Mouse (Mus musculus): ENCODE data around the gene Ankrd13d. TPM values are rescaled to one million over a fixed set of nuclear protein-coding genes. Genes with fewer than 3 reads are reported as not detected.

Gene Ankrd13d
- total RNA-seq, 2 experiments from 2014 or later = 63.4 to 70.7 TPM

DNA sequence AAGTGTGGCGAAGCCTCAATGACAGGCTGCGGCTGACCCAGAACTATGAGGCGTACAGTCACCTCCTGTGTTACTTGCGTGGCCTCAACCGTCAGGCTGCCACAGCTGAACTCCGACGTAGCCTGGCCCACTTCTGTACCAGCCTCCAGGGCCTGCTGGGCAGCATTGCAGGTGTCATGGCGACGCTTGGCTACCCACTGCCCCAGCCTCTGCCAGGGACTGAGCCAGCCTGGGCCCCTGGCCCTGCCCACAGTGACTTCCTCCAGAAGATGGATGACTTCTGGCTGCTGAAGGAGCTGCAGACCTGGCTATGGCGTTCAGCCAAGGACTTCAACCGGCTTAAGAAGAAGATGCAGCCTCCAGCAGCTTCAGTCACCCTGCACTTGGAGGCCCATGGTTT is 60.8 kb downstream of the Ankrd13d start:
- Histone ChIP-seq H3K27ac (no peak overlapping the region), H3K4me3 (no peak overlapping the region)
- DNase-seq (ENCODE audit: low spot score in 2 of 2) = no peak
- TF ChIP-seq CTCF (conservative IDR thresholded peaks at IDR 0.05) = no peak

- H3K27ac ChIP-seq = 0 out of 2 replicates have a peak overlapping the region, but pooled peaks have one; percentile 5
Measured at GRCm38 (mm10) chr19:4220957-4221743, 61.8 kb downstream of the Ankrd13d start.

GRCm38 (mm10) chr19:4220416-4220815 is 62.5 kb downstream of the Ankrd13d start:
- no peak for DNase-seq (ENCODE audit: low spot score in 2 of 2)
- TF ChIP-seq CTCF (conservative IDR thresholded peaks at IDR 0.05) = no peak
- Histone ChIP-seq H3K27ac (no peak overlapping the region), H3K4me3 (no peak overlapping the region)

More at GRCm38 (mm10) chr19:4220957-4221743, 61.8 kb downstream of the Ankrd13d start:
- no peak overlapping the region for H3K4me3 ChIP-seq
- no peak for TF ChIP-seq CTCF (conservative IDR thresholded peaks at IDR 0.05)
- no peak for DNase-seq (ENCODE audit: low spot score in 2 of 2)

Small RNAs within 50 kb of the gene (microRNA-seq; reads per million reads assigned to microRNA genes)
- 4.5 to 5.3 reads per million in 2 experiments for gene Mir6985

Other genes with a start within 250 kb of the Ankrd13d start
- gene Gstp1, start 245.2 kb downstream of the Ankrd13d start, total RNA-seq (2021) = 100 to 1,000 TPM; 395 to 398 TPM
- gene Gstp2, start 237.1 kb downstream of the Ankrd13d start, total RNA-seq (2021) = 10 to 100 TPM; 46.2 to 49.4 TPM
- not detected for gene Gstp3, start 223.6 kb downstream of the Ankrd13d start, total RNA-seq (2021)
- gene Cabp2, start 201.6 kb downstream of the Ankrd13d start, total RNA-seq (2021) = not detected
- 10 to 100 TPM; 29.5 to 33.9 TPM for gene Cdk2ap2, start 186.0 kb downstream of the Ankrd13d start, total RNA-seq (2021)
- gene Pitpnm1, start 183.1 kb downstream of the Ankrd13d start, total RNA-seq (2021) = 100 to 1,000 TPM; 173 to 180 TPM
- gene Aip, start 157.3 kb downstream of the Ankrd13d start, total RNA-seq (2021) = 100 to 1,000 TPM; 111 to 123 TPM
- under 1 TPM; 0.07 to 0.08 TPM for gene Gpr152, start 143.3 kb downstream of the Ankrd13d start, total RNA-seq (2021)
- under 1 TPM in 1 of 2 experiments, not detected in 1; 0.17 TPM for gene Cabp4, start 139.1 kb downstream of the Ankrd13d start, total RNA-seq (2021)
- gene Coro1b, start 134.5 kb downstream of the Ankrd13d start, total RNA-seq (2021) = 10 to 100 TPM; 84.8 to 92.9 TPM
- gene Ptprcap, start 129.5 kb downstream of the Ankrd13d start, total RNA-seq (2021) = 1 to 10 TPM; 1.0 to 2.5 TPM
- gene Rps6kb2, start 119.8 kb downstream of the Ankrd13d start, total RNA-seq (2021) = 10 to 100 TPM; 42.5 to 47.9 TPM
- gene Carns1, start 107.7 kb downstream of the Ankrd13d start, total RNA-seq (2021) = 1 to 10 TPM; 6.6 to 8.9 TPM
- gene Tbc1d10c, start 91.9 kb downstream of the Ankrd13d start, total RNA-seq (2021) = 1 to 10 TPM in 1 of 2 experiments, under 1 TPM in 1; 0.91 to 1.0 TPM
- gene Ppp1ca, start 91.1 kb downstream of the Ankrd13d start, total RNA-seq (2021) = 100 to 1,000 TPM; 263 to 276 TPM
- 1 to 10 TPM; 8.1 to 8.7 TPM for gene Rad9a, start 81.5 kb downstream of the Ankrd13d start, total RNA-seq (2021)
- gene Clcf1, start 68.9 kb downstream of the Ankrd13d start, total RNA-seq (2021) = under 1 TPM; 0.61 to 0.76 TPM
- not detected for gene AC109138.7, start 68.8 kb downstream of the Ankrd13d start, total RNA-seq (2021)
- gene Pold4, start 51.2 kb downstream of the Ankrd13d start, total RNA-seq (2021) = 10 to 100 TPM; 16.7 to 18.2 TPM
- 10 to 100 TPM; 57.5 to 58.7 TPM for gene Ssh3, start 14.0 kb downstream of the Ankrd13d start, total RNA-seq (2021)
- gene Grk2, start 23.1 kb upstream of the Ankrd13d start, total RNA-seq (2021) = 100 to 1,000 TPM; 181 to 201 TPM
- gene Kdm2a, start 115.1 kb upstream of the Ankrd13d start, total RNA-seq (2021) = 10 to 100 TPM; 77.5 to 87.8 TPM
- 1 to 10 TPM in 1 of 2 experiments, under 1 TPM in 1; 0.82 to 1.0 TPM for gene Rhod, start 156.3 kb upstream of the Ankrd13d start, total RNA-seq (2021)
- gene Syt12, start 194.3 kb upstream of the Ankrd13d start, total RNA-seq (2021) = 10 to 100 TPM; 28.9 to 31.6 TPM
- not detected for gene 2010003K11Rik, start 215.4 kb upstream of the Ankrd13d start, total RNA-seq (2021)
- gene Pcx, start 227.3 kb upstream of the Ankrd13d start, total RNA-seq (2021) = 10 to 100 TPM; 64.1 to 76.0 TPM

Measured in layer of hippocampus, adult 2 months (tissue).